Mouse (Mus musculus) liver, embryonic 16.5 days (tissue): ENCODE data around the gene Cd79a. TPM values are rescaled to one million over a fixed set of nuclear protein-coding genes. Genes with fewer than 3 reads are reported as not detected.
A peak's percentile ranks its signal among the peaks of the same experiment; 100 is the strongest.

ENCODE experiments used
- ATAC-seq: fragments of 200-750 bp; cut with Nextera tagmentation; 2 replicates; pipeline ENCODE4 v1.8.0; 2017; ENCODE audit warnings: low read depth, mild to moderate bottlenecking, moderate number of reproducible peaks, moderate library complexity
- H3K27ac ChIP-seq: fragments of 300-500 bp; sonication (generic); 2 replicates; pipeline ENCODE4 v1.5.1; 2014; ENCODE audit warnings: mild to moderate bottlenecking, low read length
- H3K27me3 ChIP-seq: fragments of 300-500 bp; sonication (generic); 2 replicates; pipeline ENCODE4 v1.6.1; 2014; ENCODE audit warnings: low read depth, low read length, mixed read lengths; ENCODE audit not compliant: control insufficient read depth, insufficient read depth
- H3K36me3 ChIP-seq: fragments of 300-500 bp; sonication (generic); 2 replicates; pipeline ENCODE4 v1.6.1; 2014; ENCODE audit warnings: mild to moderate bottlenecking; ENCODE audit not compliant: control insufficient read depth, insufficient read depth
- H3K4me1 ChIP-seq: fragments of 300-500 bp; sonication (generic); 2 replicates; pipeline ENCODE4 v1.6.1; 2014; ENCODE audit warnings: low read depth, low read length, mixed read lengths; ENCODE audit not compliant: control insufficient read depth
- H3K4me2 ChIP-seq: fragments of 300-500 bp; sonication (generic); 2 replicates; pipeline ENCODE4 v1.6.1; 2014; ENCODE audit warnings: low read depth, low read length, mixed read lengths
- H3K4me3 ChIP-seq: fragments of 300-500 bp; sonication (generic); 2 replicates; pipeline ENCODE4 v1.5.1; 2014; ENCODE audit warnings: low read depth, mild to moderate bottlenecking, low read length
- H3K9ac ChIP-seq: fragments of 300-500 bp; sonication (generic); 2 replicates; pipeline ENCODE4 v1.6.1; 2014; ENCODE audit warnings: low read depth, low read length
- H3K9me3 ChIP-seq: fragments of 300-500 bp; sonication (generic); replicated peaks from 2 replicates; pipeline ENCODE4 v1.6.1; 2016; ENCODE audit warnings: low read length; ENCODE audit not compliant: control insufficient read depth
- WGBS: fragments of 180-500 bp; shearing (Covaris S2); extraction: QIAGEN DNeasy Blood & Tissue Kit; methylation state at CpG from one replicate; pipeline ENCODE4 v1.1.7; 2014; ENCODE audit not compliant: insufficient replicate concordance; 5-methylcytosine and 5-hydroxymethylcytosine counted together
- polyA plus RNA-seq: library from polyadenylated mRNA; unstranded; fragments of >200 nt; fragmentation: Nextera tagmentation; extraction: Ambion mirVana; gene quantifications from 2 replicates; pipeline ENCODE4 v1.2.1, GENCODE M21; 2015

Gene Cd79a
- polyA plus RNA-seq, 1 experiment from 2014 or later = 13.9 TPM

- no peak for ATAC-seq
Measured at GRCm38 (mm10) chr7:24919728-24920127, 22.5 kb downstream of the Cd79a start.

DNA sequence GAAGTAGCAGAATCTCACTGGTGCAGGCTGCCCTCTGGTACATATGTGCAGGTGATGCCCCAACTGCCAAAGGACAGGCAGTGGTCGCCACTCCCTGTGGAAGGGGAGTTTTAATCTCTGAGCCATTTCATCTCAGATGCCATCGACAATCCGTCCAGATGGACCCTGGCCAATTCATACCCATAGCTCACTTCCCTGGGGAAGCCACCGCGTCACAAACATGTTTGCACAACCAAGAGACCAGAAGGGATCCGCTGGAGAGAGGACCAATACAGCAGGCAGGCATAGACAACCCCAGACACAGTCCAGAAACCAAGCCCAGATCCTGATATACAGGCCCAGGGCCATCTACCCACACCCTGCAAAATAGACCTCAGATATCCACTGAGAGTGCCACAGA is 33.3 kb downstream of the Cd79a start:
- no peaks in the 10 kb centered on the region for H3K9me3 ChIP-seq
- H3K36me3 ChIP-seq = peaks cover 5% of the 10 kb centered on the region
- no peak overlapping the region for H3K4me3 ChIP-seq
- ATAC-seq = no peak
- 40% methylated on average over 6 of the region's 6 CpGs for WGBS
- no peak overlapping the region for H3K27ac ChIP-seq
- no peaks in the 10 kb centered on the region; the same call in 1 of the 2 replicates for H3K4me1 ChIP-seq
- H3K27me3 ChIP-seq = peaks cover 60% of the 10 kb centered on the region
- no peak overlapping the region for H3K9ac ChIP-seq
- no peak overlapping the region for H3K4me2 ChIP-seq

More at GRCm38 (mm10) chr7:24919728-24920127, 22.5 kb downstream of the Cd79a start:
- Histone ChIP-seq H3K9me3 (no peaks in the 10 kb centered on the region), H3K27me3 (no peaks in the 10 kb centered on the region), H3K4me2 (no peak overlapping the region), H3K4me1 (no peaks in the 10 kb centered on the region), H3K4me3 (no peak overlapping the region), H3K27ac (no peak overlapping the region), H3K9ac (no peak overlapping the region), H3K36me3 (peaks cover 47% of the 10 kb centered on the region)
- WGBS = 77% methylated on average over 9 of the region's 9 CpGs

GRCm38 (mm10) chr7:24931651-24932050 is 34.5 kb downstream of the Cd79a start:
- Histone ChIP-seq H3K4me3 (no peak overlapping the region), H3K4me1 (no peaks in the 10 kb centered on the region; the same call in 1 of the 2 replicates), H3K4me2 (no peak overlapping the region), H3K27me3 (peaks cover 69% of the 10 kb centered on the region), H3K36me3 (no peaks in the 10 kb centered on the region), H3K9me3 (no peaks in the 10 kb centered on the region), H3K27ac (no peak overlapping the region), H3K9ac (no peak overlapping the region)
- ATAC-seq = no peak
- WGBS = 4% methylated on average over 15 of the region's 15 CpGs

DNA sequence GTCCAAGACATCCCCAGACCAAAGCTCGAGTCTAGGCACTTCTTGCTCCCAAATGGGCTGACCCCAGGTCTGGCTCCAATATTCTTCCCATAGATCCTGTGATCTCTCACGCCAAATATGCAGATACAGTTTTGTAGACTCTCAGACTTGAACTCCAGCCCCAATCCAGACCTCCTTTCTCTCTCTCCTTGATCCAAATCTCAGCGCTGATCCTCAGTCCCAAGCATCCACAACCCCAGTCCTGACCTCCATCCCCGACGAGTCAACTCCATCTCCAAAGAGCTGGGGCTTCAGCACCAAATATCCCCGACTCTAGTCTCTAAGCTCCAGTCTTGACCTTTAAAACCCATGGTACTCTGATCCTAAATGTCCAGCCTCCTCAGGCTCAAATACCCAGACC is 46.5 kb downstream of the Cd79a start:
- no peak for ATAC-seq
- H3K27me3 ChIP-seq = peaks cover 78% of the 10 kb centered on the region
- 2% methylated on average over 6 of the region's 6 CpGs for WGBS
- no peak overlapping the region for H3K27ac ChIP-seq
- H3K36me3 ChIP-seq = no peaks in the 10 kb centered on the region
- no peaks in the 10 kb centered on the region for H3K4me1 ChIP-seq
- no peak overlapping the region for H3K9ac ChIP-seq
- no peak overlapping the region for H3K4me3 ChIP-seq
- no peaks in the 10 kb centered on the region for H3K9me3 ChIP-seq
- H3K4me2 ChIP-seq = no peak overlapping the region

DNA sequence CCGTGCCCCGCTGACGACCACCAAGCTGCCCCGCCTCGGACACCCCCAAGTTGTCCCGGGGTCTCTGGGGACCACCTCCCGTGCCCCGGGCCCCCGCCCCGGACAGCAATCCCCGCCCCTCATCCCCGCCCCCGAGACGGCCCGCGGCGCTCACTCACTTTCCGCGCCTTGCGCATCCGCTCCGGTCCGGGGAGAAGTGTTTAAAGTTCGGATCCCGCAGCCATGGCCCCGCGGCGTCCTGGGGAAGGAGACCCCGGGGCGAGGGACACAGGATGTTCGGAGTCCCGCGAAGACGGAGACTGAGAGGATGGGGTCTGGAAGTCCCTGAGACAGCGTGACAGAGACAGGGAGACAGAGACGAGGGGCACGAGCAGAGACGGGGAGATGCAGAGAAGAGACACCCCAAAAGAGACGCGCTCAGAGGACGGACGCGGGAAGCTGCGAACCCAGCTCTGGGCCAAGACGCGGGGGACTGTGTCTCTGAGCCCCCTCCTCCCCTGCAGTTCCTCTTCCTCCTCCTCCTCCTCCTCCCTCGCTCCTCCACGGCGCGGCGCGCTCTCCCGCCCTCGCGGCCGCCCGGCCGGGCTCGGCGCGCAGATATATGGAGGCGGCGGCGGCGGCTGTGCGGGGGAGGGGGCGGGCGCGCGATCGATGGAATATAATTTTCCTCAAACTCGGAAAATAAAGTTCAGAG is 47.2 kb downstream of the Cd79a start, which contains the start of gene Gm4881:
Gene Gm4881, minus strand, starts transcription at position 238 of the 694 bp plus-strand sequence.
- H3K36me3 ChIP-seq = no peaks in the 10 kb centered on the region
- H3K27ac ChIP-seq = no peak within 1 kb of the TSS
- WGBS = 1% methylated on average over 61 of the region's 72 CpGs
- peak within 1 kb of the TSS; percentile 33; the same call in 1 of the 2 replicates for H3K4me2 ChIP-seq
- no peaks in the 10 kb centered on the region for H3K9me3 ChIP-seq
- ATAC-seq = no peak
- H3K4me3 ChIP-seq = peak within 1 kb of the TSS; percentile 29; the same call in 1 of the 2 replicates
- no peaks in the 10 kb centered on the region for H3K4me1 ChIP-seq
- peaks cover 84% of the 10 kb centered on the region for H3K27me3 ChIP-seq
- H3K9ac ChIP-seq = no peak within 1 kb of the TSS

GRCm38 (mm10) chr7:24947316-24948048 is 50.3 kb downstream of the Cd79a start:
- WGBS = 4% methylated on average over 7 of the region's 7 CpGs

DNA sequence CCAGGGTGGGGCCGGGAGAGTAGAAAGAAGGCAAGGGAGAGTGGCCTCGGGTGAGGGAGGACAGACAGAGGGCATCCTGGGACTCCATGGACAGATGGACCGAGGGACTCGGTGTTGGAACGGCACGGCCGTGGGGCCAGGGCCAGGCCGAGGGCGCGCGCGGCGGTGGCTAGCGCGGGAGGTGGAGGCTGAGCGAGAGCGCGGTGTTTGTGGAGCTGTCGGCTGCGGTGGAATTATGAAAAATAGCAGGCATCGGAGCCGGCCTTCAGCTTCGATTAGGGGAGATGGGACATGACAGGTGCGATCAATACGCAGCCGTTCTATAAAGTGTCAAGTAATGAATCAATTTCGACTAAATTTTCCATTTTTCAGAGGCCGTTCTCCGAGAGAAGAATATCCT is 51.6 kb downstream of the Cd79a start:
- no peak overlapping the region for H3K4me2 ChIP-seq
- no peak overlapping the region for H3K27ac ChIP-seq
- no peaks in the 10 kb centered on the region for H3K36me3 ChIP-seq
- no peaks in the 10 kb centered on the region for H3K9me3 ChIP-seq
- no peak overlapping the region for H3K4me3 ChIP-seq
- H3K27me3 ChIP-seq = peaks cover 97% of the 10 kb centered on the region
- no peak overlapping the region for H3K9ac ChIP-seq
- 3% methylated on average over 28 of the region's 29 CpGs for WGBS
- ATAC-seq = no peak
- no peaks in the 10 kb centered on the region for H3K4me1 ChIP-seq

More at GRCm38 (mm10) chr7:24947316-24948048, 50.3 kb downstream of the Cd79a start:
- ATAC-seq = no peak
- H3K4me2 ChIP-seq = no peak overlapping the region
- no peaks in the 10 kb centered on the region for H3K4me1 ChIP-seq
- no peaks in the 10 kb centered on the region for H3K9me3 ChIP-seq
- H3K4me3 ChIP-seq = no peak overlapping the region
- no peaks in the 10 kb centered on the region for H3K36me3 ChIP-seq
- no peak overlapping the region for H3K27ac ChIP-seq
- H3K9ac ChIP-seq = no peak overlapping the region
- peaks cover 97% of the 10 kb centered on the region for H3K27me3 ChIP-seq

GRCm38 (mm10) chr7:24949958-24950623 is 52.9 kb downstream of the Cd79a start:
- H3K4me3 ChIP-seq = no peak overlapping the region
- no peak for ATAC-seq

More at GRCm38 (mm10) chr7:24949958-24950623, 52.9 kb downstream of the Cd79a start:
- WGBS = 2% methylated on average over 8 of the region's 8 CpGs
- Histone ChIP-seq H3K4me2 (no peak overlapping the region), H3K4me1 (no peaks in the 10 kb centered on the region), H3K9ac (no peak overlapping the region), H3K27me3 (peaks cover 97% of the 10 kb centered on the region), H3K27ac (no peak overlapping the region), H3K36me3 (no peaks in the 10 kb centered on the region), H3K9me3 (no peaks in the 10 kb centered on the region)
